Mouse (Mus musculus) C3H10T1/2 (cell line): ENCODE data around the gene Enthd1. TPM values are rescaled to one million over a fixed set of nuclear protein-coding genes. Genes with fewer than 3 reads are reported as not detected.

Source experiments
- polyA plus RNA-seq, 2 experiments: library from polyadenylated mRNA; unstranded; fragments of >200 nt; fragmentation: generic; extraction: Trizol; gene quantifications; one replicate each; pipeline ENCODE4 v1.2.1; 2012; ENCODE audit warnings: missing spikeins in 2 of 2

Gene Enthd1
- under 1 TPM in 1 of 2 experiments, not detected in 1; 0.05 TPM for polyA plus RNA-seq

GRCm38 (mm10) chr15:80565106-80565665, at the start of gene Enthd1:
Gene Enthd1 (minus strand): TSS chr15:80565156.

DNA sequence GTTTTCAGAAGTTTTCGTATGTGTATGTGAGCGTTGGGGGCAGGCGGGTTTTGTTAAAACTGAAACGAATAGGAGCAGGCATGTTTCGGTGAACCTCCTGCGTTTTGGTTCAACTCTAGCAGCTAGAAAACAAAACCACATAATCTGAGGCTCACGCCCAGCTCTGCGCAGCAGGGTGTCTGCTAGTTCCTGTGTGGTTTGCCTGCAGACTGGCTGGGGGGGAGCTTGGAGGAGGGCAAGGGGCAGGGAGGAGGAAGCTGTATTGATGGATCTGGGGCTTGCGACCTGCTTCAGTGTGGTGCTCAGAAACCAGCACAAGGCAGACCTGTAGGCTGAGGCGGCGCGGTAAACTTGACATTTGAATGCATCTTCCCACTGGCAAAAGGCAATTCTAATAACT, 7.3 kb upstream of the Enthd1 start, which contains the start of gene Grap2:
Gene Grap2, plus strand, starts transcription at position 304 of the 400 bp plus-strand sequence.

Other genes with a start within 250 kb of the Enthd1 start
- not detected for gene Grap2, start 7.4 kb upstream of the Enthd1 start, polyA plus RNA-seq
- gene Fam83f, start 106.7 kb upstream of the Enthd1 start, polyA plus RNA-seq, result not detected
- 10 to 100 TPM in 1 of 2 experiments, 1 to 10 TPM in 1; 1.6 to 11.2 TPM for gene Tnrc6b, start 146.2 kb upstream of the Enthd1 start, polyA plus RNA-seq